Mouse (Mus musculus) liver, postnatal 0 days (tissue): ENCODE results near the gene Rinl. TPM values are rescaled to one million over a fixed set of nuclear protein-coding genes. Genes with fewer than 3 reads are reported as not detected.

Experiments
- ATAC-seq: fragments of 200-750 bp; cut with Nextera tagmentation; 2 replicates; pipeline ENCODE4 v1.8.0; 2017; ENCODE audit warnings: mild to moderate bottlenecking, moderate library complexity
- DNase-seq: peaks from one replicate; pipeline ENCODE4 v3.0.0-alpha.2; 2016
- H3K27ac ChIP-seq: fragments of 300-500 bp; sonication (generic); 2 replicates; pipeline ENCODE4 v1.5.1; 2014; ENCODE audit warnings: antibody characterized with exemption, moderate library complexity, mild to moderate bottlenecking, low read depth
- H3K27me3 ChIP-seq: fragments of 300-500 bp; sonication (generic); 2 replicates; pipeline ENCODE4 v1.6.1; 2014; ENCODE audit warnings: low read length, control low read depth, mixed read lengths; ENCODE audit not compliant: insufficient read depth
- H3K36me3 ChIP-seq: fragments of 300-500 bp; sonication (generic); replicated peaks from 2 replicates; pipeline ENCODE4 v1.6.1; 2014; ENCODE audit warnings: mild to moderate bottlenecking, control low read depth, low read length, moderate library complexity, mixed read lengths; ENCODE audit not compliant: insufficient read depth
- H3K4me1 ChIP-seq: fragments of 300-500 bp; sonication (generic); 2 replicates; pipeline ENCODE4 v1.6.1; 2014; ENCODE audit warnings: antibody characterized with exemption, mild to moderate bottlenecking, control low read depth; ENCODE audit not compliant: insufficient read depth
- H3K4me2 ChIP-seq: fragments of 300-500 bp; sonication (generic); 2 replicates; pipeline ENCODE4 v1.6.1; 2014; ENCODE audit warnings: low read depth, mild to moderate bottlenecking, low read length, moderate library complexity, mixed read lengths
- H3K4me3 ChIP-seq: fragments of 300-500 bp; sonication (generic); 2 replicates; pipeline ENCODE4 v1.5.1; 2014; ENCODE audit warnings: low read depth, low read length
- H3K9ac ChIP-seq: fragments of 300-500 bp; sonication (generic); replicated peaks from 2 replicates; pipeline ENCODE4 v1.6.1; 2014; ENCODE audit warnings: mild to moderate bottlenecking, moderate library complexity
- H3K9me3 ChIP-seq: fragments of 300-500 bp; sonication (generic); 2 replicates; pipeline ENCODE4 v1.6.1; 2016; ENCODE audit warnings: mild to moderate bottlenecking, control low read depth, low read length, mixed read lengths
- CTCF ChIP-seq: sonication (generic); IDR thresholded peaks from 2 replicates; pipeline ENCODE4 v1.5.1; 2016; ENCODE audit warnings: antibody characterized with exemption, low read depth
- EP300 ChIP-seq: IDR thresholded peaks from 2 replicates; pipeline ENCODE4 v1.6.1; 2016; ENCODE audit warnings: antibody characterized with exemption, low read depth, mild to moderate bottlenecking
- WGBS: fragments of 180-500 bp; shearing (Covaris S2); extraction: QIAGEN DNeasy Blood & Tissue Kit; methylation state at CpG from one replicate; pipeline ENCODE4 v1.1.7; 2014; ENCODE audit not compliant: insufficient replicate concordance; 5-methylcytosine and 5-hydroxymethylcytosine counted together
- polyA plus RNA-seq: library from polyadenylated mRNA; unstranded; fragments of >200 nt; fragmentation: Nextera tagmentation; extraction: Ambion mirVana; gene quantifications from 2 replicates; pipeline ENCODE4 v1.2.1, GENCODE M21; 2015

Gene Rinl
- polyA plus RNA-seq, 1 experiment from 2014 or later: 7.2 TPM

- H3K27ac ChIP-seq: no peak overlapping the region
- H3K4me3 ChIP-seq: no peak overlapping the region
- ATAC-seq (no peak), DNase-seq (no peak)
- H3K36me3 ChIP-seq: peaks cover 65% of the 10 kb centered on the region
- WGBS: 53% methylated on average over 5 of the region's 5 CpGs
- no peak overlapping the region for H3K9ac ChIP-seq
- H3K27me3 ChIP-seq: no peaks in the 10 kb centered on the region
- H3K4me1 ChIP-seq: peaks cover 33% of the 10 kb centered on the region
- H3K9me3 ChIP-seq: no peaks in the 10 kb centered on the region
- no peak overlapping the region for H3K4me2 ChIP-seq
- TF ChIP-seq EP300: no peak
Observed at GRCm38 (mm10) chr7:28814306-28815034, 25.7 kb downstream of the Rinl start.

- no peak overlapping the region for H3K4me2 ChIP-seq
Observed at GRCm38 (mm10) chr7:28815230-28815629, 26.5 kb downstream of the Rinl start.

DNA sequence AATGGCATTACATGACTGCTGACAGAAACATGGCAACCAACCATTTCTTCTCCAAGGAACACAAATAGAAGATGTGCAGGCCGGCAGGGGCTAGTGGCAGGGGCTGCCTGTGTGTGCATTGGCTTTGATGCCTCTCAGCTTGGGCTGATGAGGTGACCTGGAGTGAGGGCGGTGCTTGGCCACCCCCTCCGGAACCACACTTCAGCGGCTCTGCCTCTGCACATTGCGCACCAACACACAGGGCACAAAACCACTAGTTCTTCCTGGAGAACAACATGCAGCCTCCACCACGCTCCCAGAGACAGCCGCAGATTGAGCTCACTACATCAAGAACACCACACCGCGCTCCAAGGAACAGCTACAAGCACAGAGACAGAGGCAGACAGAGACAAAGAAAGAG lies 27.4 kb downstream of the Rinl start:
- Histone ChIP-seq H3K4me2 (no peak overlapping the region), H3K4me1 (peaks cover 42% of the 10 kb centered on the region), H3K9ac (peak overlapping the region; percentile 26; the same call in 1 of the 2 replicates), H3K4me3 (no peak overlapping the region), H3K27ac (no peak overlapping the region), H3K27me3 (no peaks in the 10 kb centered on the region), H3K36me3 (peaks cover 82% of the 10 kb centered on the region), H3K9me3 (no peaks in the 10 kb centered on the region)
- 71% methylated on average over 9 of the region's 9 CpGs for WGBS
- ATAC-seq (no peak), DNase-seq (no peak)
- TF ChIP-seq EP300 (no peak), CTCF (no peak)

More at GRCm38 (mm10) chr7:28815230-28815629, 26.5 kb downstream of the Rinl start:
- no peaks in the 10 kb centered on the region for H3K9me3 ChIP-seq
- H3K27me3 ChIP-seq: no peaks in the 10 kb centered on the region
- TF ChIP-seq EP300: no peak
- no peak for TF ChIP-seq CTCF
- no peak for ATAC-seq
- peaks cover 39% of the 10 kb centered on the region for H3K4me1 ChIP-seq
- H3K27ac ChIP-seq: no peak overlapping the region
- WGBS: 89% methylated on average over 9 of the region's 9 CpGs
- no peak overlapping the region for H3K9ac ChIP-seq
- peaks cover 72% of the 10 kb centered on the region for H3K36me3 ChIP-seq
- DNase-seq: no peak
- H3K4me3 ChIP-seq: no peak overlapping the region

- ATAC-seq: no peak
Observed at GRCm38 (mm10) chr7:28816920-28817319, 28.2 kb downstream of the Rinl start.

GRCm38 (mm10) chr7:28817524-28817923 lies 28.8 kb downstream of the Rinl start:
- Histone ChIP-seq H3K9me3 (no peaks in the 10 kb centered on the region), H3K36me3 (peaks cover 95% of the 10 kb centered on the region), H3K27me3 (no peaks in the 10 kb centered on the region), H3K9ac (no peak overlapping the region), H3K4me1 (peaks cover 44% of the 10 kb centered on the region), H3K4me2 (no peak overlapping the region), H3K27ac (no peak overlapping the region), H3K4me3 (no peak overlapping the region)
- TF ChIP-seq EP300 (no peak), CTCF (no peak)
- ATAC-seq (no peak), DNase-seq (no peak)
- WGBS: 65% methylated on average over 6 of the region's 6 CpGs

More at GRCm38 (mm10) chr7:28816920-28817319, 28.2 kb downstream of the Rinl start:
- no peak overlapping the region for H3K27ac ChIP-seq
- no peak overlapping the region for H3K4me3 ChIP-seq
- WGBS: 91% methylated on average over 10 of the region's 10 CpGs
- H3K36me3 ChIP-seq: peaks cover 89% of the 10 kb centered on the region
- H3K9me3 ChIP-seq: no peaks in the 10 kb centered on the region
- H3K9ac ChIP-seq: no peak overlapping the region
- H3K27me3 ChIP-seq: no peaks in the 10 kb centered on the region
- DNase-seq: no peak
- no peak overlapping the region for H3K4me2 ChIP-seq
- TF ChIP-seq CTCF (no peak), EP300 (no peak)
- H3K4me1 ChIP-seq: peaks cover 42% of the 10 kb centered on the region

DNA sequence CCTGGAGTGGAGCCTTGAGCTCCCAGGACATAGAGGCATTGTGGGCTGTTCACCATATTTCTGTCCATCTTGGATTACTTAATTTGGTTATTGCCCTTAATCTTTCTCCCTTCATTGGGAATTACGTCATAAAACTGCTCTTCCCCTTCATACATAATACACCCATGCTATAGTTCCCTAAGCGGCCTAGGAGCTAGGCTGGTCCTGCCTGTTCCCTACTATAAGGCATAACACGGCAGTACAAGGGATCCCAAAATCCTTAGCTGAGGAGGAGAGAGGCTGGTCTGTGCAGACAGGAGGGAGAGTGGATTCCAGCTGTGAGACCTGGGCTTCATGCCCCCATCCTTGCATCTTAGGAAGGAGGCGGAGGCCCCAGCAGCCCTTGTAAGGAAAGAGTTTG lies 29.2 kb downstream of the Rinl start:
- Histone ChIP-seq H3K27me3 (no peaks in the 10 kb centered on the region), H3K4me3 (no peak overlapping the region), H3K4me1 (peaks cover 42% of the 10 kb centered on the region), H3K4me2 (no peak overlapping the region), H3K9me3 (no peaks in the 10 kb centered on the region), H3K27ac (no peak overlapping the region), H3K36me3 (peaks cover 97% of the 10 kb centered on the region), H3K9ac (no peak overlapping the region)
- ATAC-seq (no peak), DNase-seq (no peak)
- TF ChIP-seq EP300 (no peak), CTCF (no peak)
- WGBS: 86% methylated on average over 4 of the region's 4 CpGs
